Mouse (Mus musculus) MEL-GATA-1-ER (cell line): ENCODE data around the gene Slc6a2.

Experiments used
- DNase-seq: peaks from one replicate; pipeline ENCODE4 v3.0.0-alpha.2; 2012; ENCODE audit warnings: low read depth; ENCODE audit errors: extremely low read depth

Slc6a2 gene

DNA sequence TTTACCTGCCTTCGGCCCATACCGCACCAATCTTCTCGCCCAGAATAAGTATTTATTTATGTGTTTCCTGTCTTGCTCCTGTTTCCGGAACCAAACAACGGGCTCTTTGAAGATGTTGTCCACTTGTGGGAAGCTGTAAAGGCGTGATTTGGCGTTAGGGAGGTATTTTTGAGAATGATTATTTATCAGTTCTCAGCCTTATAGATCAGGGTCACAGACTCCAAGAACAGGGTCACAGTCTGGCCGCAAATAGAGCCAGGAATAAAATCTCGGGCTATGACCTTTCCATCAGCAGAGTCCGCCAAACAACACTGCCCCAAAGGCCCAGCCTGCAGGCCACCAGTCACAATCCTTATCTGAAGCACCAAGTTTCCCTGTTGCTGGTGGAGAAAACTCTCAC, at the start of gene Slc6a2:
Gene Slc6a2, plus strand, starts transcription at position 301 of the 400 bp plus-strand sequence.
- DNase-seq: no peak

GRCm38 (mm10) chr8:92911477-92911876, 48.4 kb upstream of the Slc6a2 start:
- no peak for DNase-seq

DNA sequence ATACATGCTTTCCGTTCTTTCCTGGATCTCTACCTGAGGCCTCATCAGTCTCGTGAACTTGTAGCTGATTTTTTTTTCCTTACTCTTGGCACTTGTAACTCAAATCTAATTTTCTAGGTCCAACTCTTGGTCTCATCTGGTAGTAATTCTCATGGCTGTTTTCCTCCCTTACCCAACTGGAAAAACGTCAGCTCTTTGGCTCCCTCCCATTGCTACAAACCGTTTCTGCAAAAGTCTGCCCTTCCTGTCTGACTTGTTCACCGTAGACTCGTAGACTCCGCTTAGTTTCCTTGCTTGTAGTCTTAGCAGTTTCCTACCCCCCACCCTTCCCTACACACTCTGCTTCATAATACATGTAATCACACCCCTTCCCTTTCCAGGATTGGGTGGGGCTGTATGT, 46.5 kb upstream of the Slc6a2 start:
- no peak for DNase-seq

GRCm38 (mm10) chr8:92916082-92916481, 43.8 kb upstream of the Slc6a2 start:
- peak; percentile 38 for DNase-seq

- no peak for DNase-seq
Measured at GRCm38 (mm10) chr8:92921768-92922167, 38.1 kb upstream of the Slc6a2 start.

GRCm38 (mm10) chr8:92928986-92929385, 30.9 kb upstream of the Slc6a2 start:
- DNase-seq: no peak

DNA sequence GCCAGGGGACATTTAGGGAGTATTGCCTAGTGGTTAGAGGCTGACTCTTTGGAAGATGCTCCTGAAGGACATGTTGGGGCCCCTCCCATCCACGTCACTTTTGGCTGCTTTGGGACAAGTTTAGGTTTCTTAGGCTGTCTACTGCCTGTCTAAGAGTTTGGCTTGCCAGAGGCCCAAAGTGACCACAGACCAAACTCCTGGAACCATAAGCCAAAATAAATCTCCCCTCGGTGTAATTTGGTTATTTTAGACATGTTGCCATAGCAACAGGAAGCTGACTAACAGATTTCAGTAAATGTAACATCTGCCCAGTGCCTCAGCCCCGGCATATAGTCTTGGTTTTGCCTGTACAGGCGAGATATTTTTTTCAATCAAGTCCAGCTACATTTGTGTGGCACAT, 21.8 kb upstream of the Slc6a2 start:
- no peak for DNase-seq

DNA sequence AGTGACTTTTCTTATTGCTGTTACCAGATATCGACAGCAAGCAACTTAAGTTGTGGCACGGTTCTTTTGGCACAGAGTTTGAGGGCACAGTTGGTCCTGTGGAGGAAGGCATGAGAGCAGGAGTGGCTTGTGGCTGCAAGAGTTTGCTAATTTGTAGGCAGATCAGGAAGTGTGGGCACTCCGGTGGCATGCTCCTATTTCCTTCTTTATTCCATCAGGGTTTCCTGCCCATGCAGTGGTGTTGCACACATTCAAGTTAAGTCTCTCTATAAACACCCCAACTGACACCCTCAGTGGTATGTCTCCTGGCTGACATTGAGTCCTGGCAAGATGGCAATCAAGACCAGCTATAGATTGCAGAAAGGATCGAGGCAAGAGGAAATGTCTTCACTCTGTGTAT, 10.8 kb upstream of the Slc6a2 start:
- no peak for DNase-seq

DNA sequence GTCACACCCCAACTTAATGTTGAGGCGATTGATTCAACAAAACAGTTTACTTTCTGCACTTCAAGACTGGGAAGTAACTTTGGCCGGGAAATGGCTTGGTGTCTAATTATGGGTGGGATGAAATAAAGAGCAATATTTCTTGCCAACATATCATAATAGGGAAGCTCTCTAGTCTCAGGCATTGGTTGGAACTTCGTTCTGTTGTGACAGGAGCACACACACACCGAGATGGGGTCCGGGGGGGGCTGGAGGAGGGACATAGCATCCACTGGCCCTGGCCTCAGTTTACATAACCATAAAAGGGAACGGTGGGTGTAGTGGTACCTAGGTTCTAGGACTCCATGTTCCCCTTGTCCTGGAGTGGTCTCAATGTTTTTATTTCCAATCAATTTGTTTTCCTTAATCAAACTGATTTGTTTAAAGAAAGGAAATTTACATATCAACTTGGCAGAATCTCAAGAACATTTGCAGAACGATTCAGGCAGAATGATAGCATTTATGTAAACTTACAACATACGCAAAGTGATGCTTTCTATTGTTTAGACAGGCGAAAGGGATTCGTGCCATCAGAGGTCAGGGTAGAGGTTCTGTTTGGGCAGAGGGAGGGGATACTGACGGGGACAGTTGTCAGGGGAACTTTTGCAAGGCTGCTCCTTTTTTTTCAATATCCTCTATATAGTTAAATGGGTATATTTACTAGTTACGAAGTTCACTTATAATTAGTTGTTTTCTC, 9.1 kb upstream of the Slc6a2 start:
- DNase-seq: no peak

- DNase-seq: no peak
Measured at GRCm38 (mm10) chr8:92954044-92954443, 5.8 kb upstream of the Slc6a2 start.

GRCm38 (mm10) chr8:92960451-92960911, 602 bp downstream of the Slc6a2 start:
- no peak for DNase-seq

GRCm38 (mm10) chr8:92961088-92961487, 1.2 kb downstream of the Slc6a2 start:
- no peak for DNase-seq

GRCm38 (mm10) chr8:92964556-92964955, 4.7 kb downstream of the Slc6a2 start:
- no peak for DNase-seq

- no peak for DNase-seq
Measured at GRCm38 (mm10) chr8:92972949-92973348, 13.1 kb downstream of the Slc6a2 start.

GRCm38 (mm10) chr8:92976656-92977055, 16.8 kb downstream of the Slc6a2 start:
- DNase-seq: no peak

- DNase-seq: no peak
Measured at GRCm38 (mm10) chr8:92982491-92982890, 22.6 kb downstream of the Slc6a2 start.

DNA sequence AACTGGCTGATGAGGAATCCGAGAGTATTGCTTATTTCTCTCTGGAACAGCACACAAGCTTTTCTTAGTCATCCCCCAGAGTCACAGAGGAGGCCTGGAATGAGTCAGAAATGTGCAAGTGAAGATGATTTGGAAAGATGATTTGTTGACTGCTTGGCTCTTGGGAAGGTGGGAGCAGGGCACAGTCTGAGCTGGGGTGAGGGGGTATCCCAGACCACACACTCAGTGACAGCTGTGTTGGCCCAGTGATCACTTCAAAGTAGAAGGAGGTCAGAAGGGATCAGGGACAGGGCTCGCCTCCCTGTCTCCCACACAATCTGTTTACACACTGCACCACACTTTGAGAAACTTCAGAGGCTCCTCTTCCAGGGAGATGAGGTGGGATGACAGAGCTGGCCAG, 24.5 kb downstream of the Slc6a2 start:
- no peak for DNase-seq

DNA sequence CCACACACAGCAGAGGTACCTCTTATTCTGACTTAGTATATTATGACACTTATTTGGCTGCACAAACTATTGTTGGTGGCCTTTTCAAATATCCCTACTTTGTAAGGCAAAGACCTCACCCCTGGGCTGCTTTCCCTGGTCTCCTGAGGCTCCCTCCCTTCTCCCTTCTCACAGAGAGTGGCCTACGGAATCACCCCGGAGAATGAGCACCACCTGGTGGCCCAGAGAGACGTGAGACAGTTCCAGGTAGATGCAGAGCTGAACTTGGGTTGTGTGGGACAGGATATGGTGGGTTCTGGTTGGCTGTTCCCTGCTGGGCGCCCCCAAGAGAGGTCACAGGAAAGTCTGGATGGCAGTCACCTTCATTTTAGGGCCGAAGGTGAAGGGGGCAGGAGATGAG, 37.0 kb downstream of the Slc6a2 start:
- no peak for DNase-seq

DNA sequence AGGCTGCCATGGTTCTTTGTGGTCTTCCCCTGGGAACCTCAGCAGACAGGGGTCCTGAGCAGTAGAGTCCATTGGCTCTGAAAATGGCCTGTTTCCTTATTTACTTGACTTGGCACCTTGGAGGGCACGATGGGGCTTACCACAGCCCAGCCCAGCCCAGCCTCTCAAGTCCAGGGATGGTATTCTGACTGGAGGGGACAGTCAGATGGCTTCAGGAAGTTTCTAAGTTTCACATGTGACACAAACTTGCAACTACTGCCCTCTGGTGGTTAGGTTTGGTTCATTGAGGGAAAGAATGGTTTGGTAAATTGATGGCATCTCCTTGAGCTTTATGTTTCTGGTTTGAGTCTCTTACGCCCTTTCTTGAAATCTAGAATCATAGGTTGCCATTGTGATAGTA, 38.7 kb downstream of the Slc6a2 start:
- no peak for DNase-seq

GRCm38 (mm10) chr8:93010286-93010685, 50.4 kb downstream of the Slc6a2 start:
- peak; percentile 36 for DNase-seq

GRCm38 (mm10) chr8:93011439-93011838, 51.6 kb downstream of the Slc6a2 start:
- DNase-seq: peak; percentile 4

GRCm38 (mm10) chr8:93012226-93012625, 52.3 kb downstream of the Slc6a2 start:
- DNase-seq: no peak

DNA sequence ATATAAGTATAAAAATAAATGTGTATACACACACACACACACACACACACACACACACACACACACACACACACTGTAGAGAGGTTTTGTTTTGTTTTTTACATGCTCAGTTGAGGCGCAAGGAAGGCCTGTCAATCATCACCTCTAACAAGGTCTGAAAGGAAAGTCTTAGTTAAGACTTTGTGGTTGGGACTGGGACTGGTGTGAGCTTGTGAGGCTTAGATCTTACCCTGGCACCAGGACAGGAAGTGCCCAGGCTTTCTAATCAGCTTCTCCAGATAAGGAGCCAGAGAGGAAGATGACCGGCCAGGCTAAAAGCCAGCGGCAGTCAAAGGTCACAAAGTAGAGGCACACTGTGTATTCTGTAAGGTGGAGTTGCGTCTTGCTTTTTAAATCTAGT, 54.4 kb downstream of the Slc6a2 start:
- no peak for DNase-seq
